11 mouse cellular contexts compared by ENCODE assay signal in the genomic region with DNA sequence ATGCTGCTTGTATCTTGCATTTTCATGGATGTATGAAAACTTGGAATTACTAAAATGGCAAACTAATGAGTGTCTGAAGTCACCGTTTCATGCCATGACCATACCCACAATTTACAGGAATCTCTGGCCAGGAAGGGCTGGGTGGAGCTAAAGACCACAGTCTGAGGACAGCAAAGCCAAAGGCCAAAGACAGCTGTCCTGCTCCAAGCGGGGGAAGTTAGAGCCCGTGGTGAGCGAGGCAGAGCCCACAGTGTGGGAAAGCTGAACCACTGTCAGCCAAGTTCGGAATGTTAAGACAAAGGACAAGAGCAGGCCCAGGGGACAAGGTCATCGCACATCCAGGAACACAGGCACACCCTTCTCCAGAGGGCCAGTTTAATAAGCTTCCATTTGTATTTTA.
"Had no signal": no experiment of that assay in that cellular context is flagged by ENCODE, and none has a peak within 500 bp of the region (broad histone marks: within the 10 kb centered on the region; RNA-seq: fewer than 3 reads in every experiment).

No protein-coding gene starts in this region.

- H3K4me3 ChIP-seq: liver, embryonic 13.5 days; midbrain, embryonic 12.5 days; midbrain, embryonic 15.5 days; neural tube, embryonic 13.5 days had no signal

- H3K9me3 ChIP-seq: liver, embryonic 13.5 days; midbrain, embryonic 12.5 days; midbrain, embryonic 15.5 days; neural tube, embryonic 13.5 days had no signal

- H3K36me3 ChIP-seq: liver, embryonic 13.5 days; midbrain, embryonic 12.5 days; midbrain, embryonic 15.5 days; neural tube, embryonic 13.5 days had no signal

- DNase-seq: kidney, adult 9 months; kidney, postnatal 14 days; kidney, postnatal 4 days; liver, embryonic 13.5 days; lung, adult 2 months; thymus, adult 2 months; thymus, postnatal 14 days; thymus, postnatal 4 days had no signal

- H3K4me1 ChIP-seq: midbrain, embryonic 12.5 days; midbrain, embryonic 15.5 days; neural tube, embryonic 13.5 days had no signal

- H3K27me3 ChIP-seq: liver, embryonic 13.5 days; midbrain, embryonic 12.5 days; midbrain, embryonic 15.5 days; neural tube, embryonic 13.5 days had no signal

- H3K4me2 ChIP-seq: liver, embryonic 13.5 days; midbrain, embryonic 12.5 days; midbrain, embryonic 15.5 days; neural tube, embryonic 13.5 days had no signal

- ATAC-seq: midbrain, embryonic 15.5 days had no signal
